Mouse (Mus musculus) heart, embryonic 10.5 days (tissue): ENCODE results near the gene Tuba1b. TPM values are rescaled to one million over a fixed set of nuclear protein-coding genes. Genes with fewer than 3 reads are reported as not detected.

Source experiments
- DNase-seq: peaks from one replicate; pipeline ENCODE4 v3.0.0-alpha.2; 2017; ENCODE audit warnings: low spot score
- H3K27ac ChIP-seq: fragments of 300-500 bp; sonication (generic); 2 replicates; pipeline ENCODE4 v1.5.1; 2016; ENCODE audit warnings: mild to moderate bottlenecking
- H3K27me3 ChIP-seq: fragments of 300-500 bp; sonication (generic); 2 replicates; pipeline ENCODE4 v1.6.1; 2016; ENCODE audit warnings: mild to moderate bottlenecking; ENCODE audit not compliant: poor library complexity, insufficient read depth, severe bottlenecking
- H3K36me3 ChIP-seq: fragments of 300-500 bp; sonication (generic); 2 replicates; pipeline ENCODE4 v1.6.1; 2016; ENCODE audit warnings: mild to moderate bottlenecking, moderate library complexity
- H3K4me1 ChIP-seq: fragments of 300-500 bp; sonication (generic); 2 replicates; pipeline ENCODE4 v1.6.1; 2016; ENCODE audit warnings: mild to moderate bottlenecking
- H3K4me3 ChIP-seq: fragments of 300-500 bp; sonication (generic); 2 replicates; pipeline ENCODE4 v1.5.1; 2016; ENCODE audit warnings: mild to moderate bottlenecking, moderate library complexity
- H3K9me3 ChIP-seq: fragments of 300-500 bp; sonication (generic); 2 replicates; pipeline ENCODE4 v1.6.1; 2016; ENCODE audit warnings: mild to moderate bottlenecking, moderate library complexity
- WGBS: fragments of 180-500 bp; shearing (Covaris S2); methylation state at CpG from one replicate; pipeline ENCODE4 v1.1.7; 2016; 5-methylcytosine and 5-hydroxymethylcytosine counted together
- polyA plus RNA-seq: library from polyadenylated mRNA; unstranded; fragments of >200 nt; fragmentation: Nextera tagmentation; extraction: Ambion mirVana; gene quantifications from 2 replicates; pipeline ENCODE4 v1.2.1, GENCODE M21; 2016

Gene Tuba1b
- polyA plus RNA-seq, 1 experiment from 2014 or later, result 2,007 TPM

DNA sequence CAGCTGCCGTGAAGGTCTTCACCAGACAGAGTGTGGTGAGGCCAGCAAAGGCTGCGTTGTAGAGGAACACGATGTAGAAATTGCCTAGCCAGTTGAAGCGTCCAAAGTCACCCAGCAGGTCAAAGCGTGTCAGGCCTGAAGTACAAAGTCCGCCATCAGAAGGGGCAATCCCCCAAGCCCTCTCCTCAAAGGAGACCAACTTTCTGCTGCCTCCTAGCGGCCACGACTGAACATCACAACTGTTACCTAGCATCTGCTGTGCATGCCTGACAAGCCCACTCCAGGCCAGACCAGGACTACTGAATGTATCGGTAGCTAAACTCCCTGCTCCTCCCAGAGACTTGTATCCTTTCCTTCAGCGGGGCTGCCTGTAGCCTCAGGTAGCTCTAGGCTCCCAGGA is 29.7 kb downstream of the Tuba1b start:
- WGBS, result 35% methylated on average over 10 of the region's 10 CpGs
- Histone ChIP-seq H3K4me1 (peaks cover 10% of the 10 kb centered on the region), H3K4me3 (no peak overlapping the region), H3K27me3 (peaks cover 8% of the 10 kb centered on the region; the same call in 1 of the 2 replicates), H3K36me3 (peaks cover 65% of the 10 kb centered on the region), H3K27ac (no peak overlapping the region), H3K9me3 (no peaks in the 10 kb centered on the region)
- peak; percentile 84 for DNase-seq

DNA sequence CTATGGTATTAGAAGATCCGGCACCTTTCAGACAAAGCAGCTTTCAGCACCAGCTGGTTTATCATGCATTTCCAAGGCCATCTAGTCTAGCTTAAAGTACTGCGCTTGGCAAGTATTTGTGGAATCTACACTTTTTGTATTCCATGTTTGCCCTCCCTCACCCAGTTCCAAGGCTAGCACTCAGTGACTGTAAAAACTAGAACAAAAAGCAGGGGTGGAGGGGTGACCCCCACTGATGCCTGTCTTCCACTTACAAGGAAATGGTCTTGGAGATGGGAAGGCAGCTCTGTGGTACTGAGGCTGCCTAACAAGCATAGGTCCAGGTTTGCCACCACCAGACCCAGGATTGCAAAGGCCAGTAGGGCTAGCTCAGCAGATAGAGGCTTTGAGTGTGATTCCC is 31.8 kb downstream of the Tuba1b start:
- no peaks in the 10 kb centered on the region for H3K9me3 ChIP-seq
- peaks cover 29% of the 10 kb centered on the region for H3K27me3 ChIP-seq
- no peak overlapping the region for H3K27ac ChIP-seq
- H3K4me3 ChIP-seq, result no peak overlapping the region
- H3K4me1 ChIP-seq, result peaks cover 21% of the 10 kb centered on the region
- DNase-seq, result no peak
- H3K36me3 ChIP-seq, result peaks cover 44% of the 10 kb centered on the region
- 88% methylated on average over 2 of the region's 2 CpGs for WGBS

- peaks cover 31% of the 10 kb centered on the region for H3K4me1 ChIP-seq
- H3K36me3 ChIP-seq, result peaks cover 34% of the 10 kb centered on the region
- H3K4me3 ChIP-seq, result no peak overlapping the region
- DNase-seq, result no peak
- H3K27me3 ChIP-seq, result peaks cover 39% of the 10 kb centered on the region
- no peaks in the 10 kb centered on the region for H3K9me3 ChIP-seq
- no peak overlapping the region for H3K27ac ChIP-seq
- 54% methylated on average over 1 of the region's 1 CpGs for WGBS
These were observed 32.8 kb downstream of the Tuba1b start for GRCm38 (mm10) chr15:98901530-98901929.

DNA sequence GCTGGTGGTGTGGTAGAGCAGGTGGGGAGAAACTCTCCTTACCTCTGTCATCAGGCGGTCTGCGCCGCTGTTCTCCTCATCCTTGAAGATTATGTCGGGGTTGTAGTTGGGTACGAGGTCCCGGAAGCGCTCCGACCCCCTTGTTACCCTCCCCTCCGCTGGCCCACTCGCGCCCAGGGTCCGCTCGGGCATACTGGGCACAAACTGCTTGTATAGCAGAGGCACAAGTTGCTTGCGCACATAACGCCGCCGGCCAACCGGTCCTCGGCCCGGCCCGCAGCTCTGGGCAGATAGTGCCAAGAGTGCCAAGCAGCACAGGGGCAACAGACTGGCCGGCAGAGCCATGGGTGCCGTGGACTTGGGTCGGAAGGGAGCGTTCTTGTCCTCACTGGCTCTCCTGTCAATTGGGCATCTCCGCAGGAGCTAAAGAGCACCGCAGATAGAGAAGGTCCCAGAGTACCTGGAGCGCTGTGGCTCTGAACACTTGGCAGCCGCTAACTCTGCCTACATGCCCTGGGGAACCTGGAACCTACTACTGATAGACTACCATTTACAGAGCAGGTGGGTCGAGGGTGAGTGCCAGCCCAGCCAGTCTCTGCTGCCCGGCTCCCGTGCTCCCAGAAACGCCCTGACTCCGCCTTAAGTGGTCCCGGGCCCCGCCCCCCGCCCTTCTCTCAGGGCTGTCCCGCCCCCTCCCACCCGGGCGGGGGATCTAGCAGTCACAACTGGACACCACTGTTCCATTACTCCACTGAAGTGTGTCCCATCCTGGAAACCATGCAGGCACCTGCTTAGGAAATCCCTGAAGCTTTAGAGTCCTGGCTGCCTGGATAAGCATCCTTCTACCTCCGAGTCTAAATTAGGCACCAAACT is 36.2 kb downstream of the Tuba1b start, which contains the start of gene Dhh:
Gene Dhh, minus strand, starts transcription at position 613 of the 873 bp plus-strand sequence.
- peaks cover 73% of the 10 kb centered on the region for H3K27me3 ChIP-seq
- no peaks in the 10 kb centered on the region for H3K9me3 ChIP-seq
- DNase-seq, result peak; percentile 86
- H3K36me3 ChIP-seq, result peaks cover 3% of the 10 kb centered on the region
- peak within 1 kb of the TSS; percentile 70 for H3K4me3 ChIP-seq
- H3K4me1 ChIP-seq, result peaks cover 57% of the 10 kb centered on the region
- WGBS, result 1% methylated on average over 41 of the region's 41 CpGs
- H3K27ac ChIP-seq, result peak within 1 kb of the TSS; percentile 89

DNA sequence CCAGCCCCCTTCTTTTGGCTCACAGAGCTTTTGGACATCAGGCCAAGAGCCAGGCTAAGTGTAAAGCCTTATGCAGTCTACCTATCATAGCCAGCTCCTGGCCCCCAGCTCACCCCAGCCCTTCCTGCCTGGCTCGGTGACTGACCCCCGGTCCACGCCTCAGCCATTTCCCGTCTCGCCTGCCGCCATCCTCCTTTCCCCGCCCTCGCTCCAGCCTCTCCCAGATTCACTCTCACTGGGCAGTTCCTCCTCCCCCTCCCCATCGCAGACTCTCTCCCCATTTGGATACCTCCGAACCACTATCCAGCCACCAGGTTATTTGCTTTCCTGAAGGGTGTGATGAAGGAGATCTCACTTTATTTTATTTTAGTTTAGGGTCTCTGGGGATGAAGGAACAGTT is 36.9 kb downstream of the Tuba1b start:
- no peaks in the 10 kb centered on the region for H3K9me3 ChIP-seq
- H3K27me3 ChIP-seq, result peaks cover 80% of the 10 kb centered on the region
- H3K36me3 ChIP-seq, result no peaks in the 10 kb centered on the region
- 2% methylated on average over 10 of the region's 10 CpGs for WGBS
- no peak for DNase-seq
- peaks cover 57% of the 10 kb centered on the region for H3K4me1 ChIP-seq
- H3K27ac ChIP-seq, result peak overlapping the region; percentile 89
- H3K4me3 ChIP-seq, result peak overlapping the region; percentile 70

GRCm38 (mm10) chr15:98895635-98896589 is 38.5 kb downstream of the Tuba1b start:
- H3K27ac ChIP-seq, result peak overlapping the region; percentile 89

GRCm38 (mm10) chr15:98894746-98895634 is 39.4 kb downstream of the Tuba1b start:
- 4% methylated on average over 38 of the region's 38 CpGs for WGBS
- Histone ChIP-seq H3K27me3 (peaks cover 88% of the 10 kb centered on the region), H3K4me1 (peaks cover 63% of the 10 kb centered on the region), H3K27ac (peak overlapping the region; percentile 89), H3K36me3 (no peaks in the 10 kb centered on the region), H3K4me3 (peak overlapping the region; percentile 70), H3K9me3 (no peaks in the 10 kb centered on the region)
- no peak for DNase-seq

More at GRCm38 (mm10) chr15:98895635-98896589, 38.5 kb downstream of the Tuba1b start:
- H3K4me1 ChIP-seq, result peaks cover 66% of the 10 kb centered on the region
- H3K9me3 ChIP-seq, result no peaks in the 10 kb centered on the region
- H3K27me3 ChIP-seq, result peaks cover 94% of the 10 kb centered on the region
- under 1% methylated on average over 41 of the region's 41 CpGs for WGBS
- peak; percentile 87 for DNase-seq
- no peaks in the 10 kb centered on the region for H3K36me3 ChIP-seq
- H3K4me3 ChIP-seq, result peak overlapping the region; percentile 70

DNA sequence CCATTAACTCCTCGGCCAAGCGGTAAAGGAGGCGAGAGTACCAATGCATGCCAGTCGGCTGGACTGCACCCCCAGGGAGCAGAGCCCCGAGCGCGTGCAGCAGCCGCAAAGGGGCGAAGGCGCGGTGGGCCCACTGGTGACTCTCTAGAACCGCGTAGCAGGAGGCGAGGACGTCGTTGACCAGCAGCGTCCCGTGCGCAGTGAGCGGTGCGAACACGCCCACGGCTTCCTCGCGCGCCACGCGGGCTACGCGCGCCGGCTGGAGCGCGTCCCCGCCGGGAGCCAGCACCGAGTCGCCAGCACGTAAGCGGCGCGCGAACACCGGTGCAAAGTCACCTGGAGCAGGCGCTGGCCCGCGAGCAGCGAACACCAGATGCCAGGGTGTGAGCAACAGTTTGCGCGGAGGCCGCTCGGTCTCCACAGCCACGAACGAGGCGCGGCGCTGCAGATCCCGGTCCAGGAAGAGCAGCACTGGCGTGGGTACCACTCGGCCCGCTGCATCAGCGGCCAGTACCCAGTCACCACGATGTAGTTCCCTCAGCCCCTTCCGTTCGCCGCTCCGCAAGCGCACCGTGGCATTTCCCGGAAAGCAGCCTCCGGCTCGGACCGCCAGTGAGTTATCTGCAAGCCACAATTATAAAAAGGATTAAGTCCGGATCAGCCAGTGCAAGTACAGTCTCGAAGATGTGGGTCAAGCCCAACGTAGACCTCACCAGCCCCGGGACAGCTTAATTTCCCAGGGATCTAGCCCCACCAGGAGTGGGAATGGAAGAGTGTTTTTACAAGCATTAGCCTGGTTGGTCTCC is 40.2 kb downstream of the Tuba1b start, which contains the start of gene Rhebl1:
Gene Rhebl1, minus strand, starts transcription at position 601 of the 806 bp plus-strand sequence.
- peak; percentile 79 for DNase-seq
- peaks cover 63% of the 10 kb centered on the region for H3K4me1 ChIP-seq
- no peaks in the 10 kb centered on the region for H3K36me3 ChIP-seq
- peaks cover 81% of the 10 kb centered on the region for H3K27me3 ChIP-seq
- peak within 1 kb of the TSS; percentile 70 for H3K4me3 ChIP-seq
- H3K27ac ChIP-seq, result peak within 1 kb of the TSS; percentile 89
- no peaks in the 10 kb centered on the region for H3K9me3 ChIP-seq
- WGBS, result under 1% methylated on average over 77 of the region's 77 CpGs

DNA sequence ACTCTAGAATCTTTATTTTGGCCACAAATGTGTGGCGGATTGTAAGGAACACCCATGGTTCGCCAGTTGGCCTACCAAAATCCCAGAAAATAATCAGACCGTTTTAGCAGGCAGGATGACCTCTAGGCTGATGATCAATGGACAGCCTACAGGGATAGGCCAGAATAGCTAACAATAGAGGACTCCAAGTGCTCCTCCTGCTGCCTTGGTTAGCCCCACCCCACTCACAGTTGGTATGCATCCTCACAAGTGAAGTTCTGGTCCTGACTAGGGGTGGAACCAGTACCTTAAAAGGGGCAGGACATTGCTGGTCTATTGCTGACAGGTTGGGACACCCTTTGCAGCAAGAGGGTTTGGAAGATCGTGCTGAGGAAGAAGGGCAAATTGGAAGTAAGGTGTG is 41.3 kb downstream of the Tuba1b start:
- H3K27ac ChIP-seq, result no peak overlapping the region
- H3K9me3 ChIP-seq, result no peaks in the 10 kb centered on the region
- no peak overlapping the region for H3K4me3 ChIP-seq
- peaks cover 56% of the 10 kb centered on the region for H3K4me1 ChIP-seq
- H3K36me3 ChIP-seq, result no peaks in the 10 kb centered on the region
- peaks cover 70% of the 10 kb centered on the region for H3K27me3 ChIP-seq
- 48% methylated on average over 4 of the region's 4 CpGs for WGBS
- no peak for DNase-seq

DNA sequence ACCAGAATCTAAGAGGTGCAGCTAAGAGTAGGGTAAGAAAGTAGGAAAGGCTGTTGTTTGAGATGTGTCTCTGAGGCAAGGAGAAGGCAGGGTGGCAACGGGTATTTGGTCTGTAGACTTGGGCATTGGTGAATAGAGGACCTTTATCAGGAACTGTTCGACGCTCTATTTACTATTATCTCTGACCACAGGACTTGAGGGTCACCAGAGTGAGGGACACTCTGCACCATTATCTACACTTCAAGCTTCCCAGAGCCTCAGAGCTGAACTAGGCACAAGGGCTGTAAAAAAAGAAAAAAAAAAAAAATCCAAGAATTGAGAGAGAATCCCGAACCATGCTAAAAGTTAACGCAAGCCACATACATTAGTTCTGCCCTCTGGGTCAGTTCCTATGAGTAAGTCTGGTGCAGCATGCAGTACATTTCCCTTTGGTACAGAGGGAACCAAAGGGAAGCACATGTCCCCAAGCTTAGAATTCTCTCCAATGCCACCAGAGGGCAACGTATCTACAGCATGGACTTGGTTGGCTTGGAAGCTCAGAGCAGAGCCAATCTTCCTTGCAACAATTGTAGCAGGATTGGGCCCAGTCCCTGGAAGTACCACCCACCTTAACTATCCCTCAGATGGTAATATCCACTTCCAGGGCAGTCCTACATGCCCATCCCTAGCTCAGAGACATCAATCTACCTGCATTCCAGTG is 42.3 kb downstream of the Tuba1b start:
- Histone ChIP-seq H3K27ac (peak overlapping the region; percentile 54; the same call in 1 of the 2 replicates), H3K27me3 (peaks cover 60% of the 10 kb centered on the region), H3K9me3 (no peaks in the 10 kb centered on the region), H3K4me3 (no peak overlapping the region), H3K36me3 (no peaks in the 10 kb centered on the region), H3K4me1 (peaks cover 46% of the 10 kb centered on the region)
- 25% methylated on average over 6 of the region's 6 CpGs for WGBS
- peak; percentile 84 for DNase-seq

- Histone ChIP-seq H3K4me1 (peaks cover 39% of the 10 kb centered on the region), H3K4me3 (peak overlapping the region; percentile 46), H3K9me3 (no peaks in the 10 kb centered on the region), H3K36me3 (no peaks in the 10 kb centered on the region), H3K27ac (no peak overlapping the region), H3K27me3 (peaks cover 52% of the 10 kb centered on the region)
- DNase-seq, result no peak
- WGBS, result 7% methylated on average over 19 of the region's 19 CpGs
These were observed 43.1 kb downstream of the Tuba1b start for GRCm38 (mm10) chr15:98891198-98891742.
